Comparison of ENCODE assay signal across 8 mouse cellular contexts in genomic region chr1:155109387-155110350, GRCm38 (mm10). TPM values are rescaled to one million over a fixed set of nuclear protein-coding genes. Genes with fewer than 3 reads are reported as not detected.
DNase-seq lines count a peak whose midpoint lies in the region; ATAC-seq and TF ChIP-seq lines count a peak whose summit lies in the region.

No protein-coding gene starts in this region.

- TF ChIP-seq CTCF in intestine, postnatal 0 days (IDR thresholded peaks at IDR 0.05; ENCODE audit: low read depth): no peak

- H3K27me3 ChIP-seq in intestine, embryonic 14.5 days (replicated peaks; ENCODE audit: control insufficient read depth, insufficient read depth, low read length): no peaks in the 10 kb centered on the region
- no peaks in the 10 kb centered on the region for H3K27me3 ChIP-seq in intestine, postnatal 0 days (replicated peaks; ENCODE audit: control insufficient read depth, insufficient read depth, low read length)
- H3K27me3 ChIP-seq in forebrain, embryonic 14.5 days (replicated peaks; ENCODE audit: control insufficient read depth, insufficient read depth, low read length): no peaks in the 10 kb centered on the region
- H3K27me3 ChIP-seq in intestine, embryonic 16.5 days (replicated peaks; ENCODE audit: control insufficient read depth, insufficient read depth, low read length): no peaks in the 10 kb centered on the region

- no peaks in the 10 kb centered on the region for H3K36me3 ChIP-seq in intestine, embryonic 14.5 days (ENCODE audit: control insufficient read depth, insufficient read depth, low read length)
- no peaks in the 10 kb centered on the region for H3K36me3 ChIP-seq in intestine, postnatal 0 days (ENCODE audit: control insufficient read depth, insufficient read depth)
- H3K36me3 ChIP-seq in forebrain, embryonic 14.5 days (ENCODE audit: control insufficient read depth, insufficient read depth, low read length): no peaks in the 10 kb centered on the region
- no peaks in the 10 kb centered on the region for H3K36me3 ChIP-seq in intestine, embryonic 16.5 days (ENCODE audit: control insufficient read depth, insufficient read depth, low read length)

- H3K9me3 ChIP-seq in intestine, embryonic 14.5 days (ENCODE audit: control insufficient read depth, low read length): no peaks in the 10 kb centered on the region
- no peaks in the 10 kb centered on the region for H3K9me3 ChIP-seq in intestine, postnatal 0 days (ENCODE audit: control insufficient read depth)
- no peaks in the 10 kb centered on the region for H3K9me3 ChIP-seq in forebrain, embryonic 14.5 days (replicated peaks; ENCODE audit: control insufficient read depth, low read length)
- no peaks in the 10 kb centered on the region for H3K9me3 ChIP-seq in intestine, embryonic 16.5 days (ENCODE audit: control insufficient read depth, low read length)

- ATAC-seq in intestine, embryonic 14.5 days (replicated peaks; ENCODE audit: low FRiP score, low TSS enrichment, low read depth): no peak
- ATAC-seq in intestine, postnatal 0 days: no peak
- 0 out of 2 replicates have a peak, but pooled peaks have one; percentile 6 for ATAC-seq in forebrain, embryonic 14.5 days
- ATAC-seq in intestine, embryonic 16.5 days: no peak

- 30% methylated on average over 18 of the region's 18 CpGs for WGBS in intestine, embryonic 14.5 days
- 44% methylated on average over 18 of the region's 18 CpGs for WGBS in intestine, postnatal 0 days
- WGBS in forebrain, embryonic 14.5 days: 16% methylated on average over 18 of the region's 18 CpGs
- WGBS in intestine, embryonic 16.5 days: 24% methylated on average over 18 of the region's 18 CpGs

- peak overlapping the region; percentile 67; the same call in 1 of the 2 replicates for H3K27ac ChIP-seq in intestine, embryonic 14.5 days (ENCODE audit: low read depth)
- H3K27ac ChIP-seq in intestine, postnatal 0 days (ENCODE audit: low read depth, low read length): no peak overlapping the region; the same call in 1 of the 2 replicates
- H3K27ac ChIP-seq in forebrain, embryonic 14.5 days (ENCODE audit: low read depth, low read length): peak overlapping the region; percentile 66
- H3K27ac ChIP-seq in intestine, embryonic 16.5 days (ENCODE audit: low read length): peak overlapping the region; percentile 42

- H3K4me2 ChIP-seq in intestine, embryonic 14.5 days (ENCODE audit: low read length): peak overlapping the region; percentile 2
- H3K4me2 ChIP-seq in intestine, postnatal 0 days (replicated peaks; ENCODE audit: low read depth): no peak overlapping the region
- peak overlapping the region; percentile 24; the same call in 1 of the 2 replicates for H3K4me2 ChIP-seq in forebrain, embryonic 14.5 days (ENCODE audit: low read length)
- 0 out of 2 replicates have a peak overlapping the region, but pooled peaks have one; percentile 0 for H3K4me2 ChIP-seq in intestine, embryonic 16.5 days (ENCODE audit: low read depth, low read length)

- no peak overlapping the region for H3K4me3 ChIP-seq in intestine, embryonic 14.5 days (ENCODE audit: low read depth, low read length)
- H3K4me3 ChIP-seq in intestine, postnatal 0 days (ENCODE audit: low read depth, low read length): no peak overlapping the region
- H3K4me3 ChIP-seq in forebrain, embryonic 14.5 days (ENCODE audit: low read depth, low read length): no peak overlapping the region
- no peak overlapping the region for H3K4me3 ChIP-seq in intestine, embryonic 16.5 days (ENCODE audit: low read length)

- H3K9ac ChIP-seq in intestine, embryonic 14.5 days (ENCODE audit: low read length): 0 out of 2 replicates have a peak overlapping the region, but pooled peaks have one; percentile 14
- no peak overlapping the region for H3K9ac ChIP-seq in intestine, postnatal 0 days (ENCODE audit: low read depth, low read length)
- peak overlapping the region; percentile 45 for H3K9ac ChIP-seq in forebrain, embryonic 14.5 days (ENCODE audit: low read length)
- H3K9ac ChIP-seq in intestine, embryonic 16.5 days (ENCODE audit: low read depth, low read length): no peak overlapping the region

- peaks cover 17% of the 10 kb centered on the region for H3K4me1 ChIP-seq in intestine, embryonic 14.5 days (replicated peaks; ENCODE audit: control insufficient read depth, insufficient read depth, low read length)
- no peaks in the 10 kb centered on the region for H3K4me1 ChIP-seq in intestine, postnatal 0 days (replicated peaks; ENCODE audit: control insufficient read depth, insufficient read depth, low read length)
- H3K4me1 ChIP-seq in forebrain, embryonic 14.5 days (ENCODE audit: control insufficient read depth, insufficient read depth, low read length): peaks cover 31% of the 10 kb centered on the region
- H3K4me1 ChIP-seq in intestine, embryonic 16.5 days (ENCODE audit: control insufficient read depth, insufficient read depth, low read length): peaks cover 19% of the 10 kb centered on the region

- no peak for DNase-seq in intestine, embryonic 14.5 days (ENCODE audit: low spot score)
- peak; percentile 48 for DNase-seq in forebrain, embryonic 14.5 days (ENCODE audit: low spot score)
- peak; percentile 32 for DNase-seq in retina, embryonic 14.5 days (ENCODE audit: low spot score)
- DNase-seq in frontal cortex, adult 2 months (ENCODE audit: extremely low spot score in 1 of 2, low spot score in 1 of 2): no peak
- no peak for DNase-seq in urinary bladder, postnatal 4 days (ENCODE audit: low spot score in 2 of 2)
- DNase-seq in urinary bladder, postnatal 25 days (ENCODE audit: low spot score): no peak

RNA-seq across cellular contexts. Expression of gene Ier5, which starts 10.2 kb away (rescaled TPM):
- polyA plus RNA-seq in intestine, embryonic 14.5 days (2014; fragmentation: Nextera tagmentation; extraction: Ambion mirVana): 6.0 and 6.7 TPM in 2 replicates
- 6.1 and 6.8 TPM in 2 replicates for polyA plus RNA-seq in intestine, postnatal 0 days (2015; fragmentation: Nextera tagmentation; extraction: Ambion mirVana)
- polyA plus RNA-seq in forebrain, embryonic 14.5 days (2014; fragmentation: Nextera tagmentation; extraction: Ambion mirVana): 19.5 and 24.6 TPM in 2 replicates
- polyA plus RNA-seq in intestine, embryonic 16.5 days (2015; fragmentation: Nextera tagmentation; extraction: Ambion mirVana): 2.0 and 2.6 TPM in 2 replicates
- 33.2 and 37.6 TPM in 2 replicates for polyA plus RNA-seq in frontal cortex, adult 2 months (2012; rRNA removed)

RNA-seq across cellular contexts. Expression of gene Mr1, which starts 36.9 kb away (rescaled TPM):
- polyA plus RNA-seq in intestine, embryonic 14.5 days (2014; fragmentation: Nextera tagmentation; extraction: Ambion mirVana): 6.3 and 6.8 TPM in 2 replicates
- polyA plus RNA-seq in intestine, postnatal 0 days (2015; fragmentation: Nextera tagmentation; extraction: Ambion mirVana): 2.8 and 3.4 TPM in 2 replicates
- polyA plus RNA-seq in forebrain, embryonic 14.5 days (2014; fragmentation: Nextera tagmentation; extraction: Ambion mirVana): 0.80 and 1.2 TPM in 2 replicates
- 4.6 and 5.2 TPM in 2 replicates for polyA plus RNA-seq in intestine, embryonic 16.5 days (2015; fragmentation: Nextera tagmentation; extraction: Ambion mirVana)
- 5.2 and 6.3 TPM in 2 replicates for polyA plus RNA-seq in frontal cortex, adult 2 months (2012; rRNA removed)

RNA-seq across cellular contexts. Expression of gene Stx6, which starts 48.8 kb away (rescaled TPM):
- 66.8 and 69.4 TPM in 2 replicates for polyA plus RNA-seq in intestine, embryonic 14.5 days (2014; fragmentation: Nextera tagmentation; extraction: Ambion mirVana)
- polyA plus RNA-seq in intestine, postnatal 0 days (2015; fragmentation: Nextera tagmentation; extraction: Ambion mirVana): 25.2 and 28.3 TPM in 2 replicates
- polyA plus RNA-seq in forebrain, embryonic 14.5 days (2014; fragmentation: Nextera tagmentation; extraction: Ambion mirVana): 97.7 and 109 TPM in 2 replicates
- 36.1 and 44.2 TPM in 2 replicates for polyA plus RNA-seq in intestine, embryonic 16.5 days (2015; fragmentation: Nextera tagmentation; extraction: Ambion mirVana)
- polyA plus RNA-seq in frontal cortex, adult 2 months (2012; rRNA removed): 96.1 and 112 TPM in 2 replicates

Comparison
In these comparisons a context has a peak if more than half of its experiments do, and no peak if none do; other contexts are left out.
1. H3K9ac ChIP-seq: peak in intestine, embryonic 14.5 days (single experiment) and forebrain, embryonic 14.5 days (single experiment); none in intestine, postnatal 0 days (single experiment) and intestine, embryonic 16.5 days (single experiment).
2. DNase-seq: peak in forebrain, embryonic 14.5 days (single experiment) and retina, embryonic 14.5 days (single experiment); none in intestine, embryonic 14.5 days (single experiment), frontal cortex, adult 2 months (0 of 2), urinary bladder, postnatal 4 days (0 of 2) and urinary bladder, postnatal 25 days (single experiment).